Mouse (Mus musculus) mouse embryonic stem cell (cell line): ENCODE results near the gene Lmo2.
"Not testable (repeated sequence)": the region's sequence is repeated elsewhere in the genome, so short reads cannot be mapped to it uniquely, and the experiment has no call there.

Experiments used
- in situ Hi-C, 2 experiments: fragments of 300-500 bp; cut with MboI; formaldehyde crosslinking; loops; 1 replicate in 1 of 2; 3 replicates in 1 of 2; pipeline ENCODE4 v1.14.3; 2019 to 2020; ENCODE audit warnings: low sequenced_read_pairs in 2 of 2, low pct_unique_long_range_greater_than_20kb in 1 of 2, mixed read lengths in 1 of 2; ENCODE audit not compliant: unreplicated experiment in 1 of 2

The Lmo2 gene

GRCm38 (mm10) chr2:104008853-104009252, 51.1 kb downstream of the Lmo2 start:
- in situ Hi-C loops = not testable (repeated sequence)

GRCm38 (mm10) chr2:104023096-104023495, 65.3 kb downstream of the Lmo2 start:
- in situ Hi-C loops = no loop called here

GRCm38 (mm10) chr2:104024656-104025055, 66.9 kb downstream of the Lmo2 start:
- in situ Hi-C loops = loop anchor here in 1 of 2 experiments (25.0 kb wide), 1 partner anchor 388 kb away; the partner anchor contains the start of gene D430041D05Rik

- in situ Hi-C loops = loop anchor here in 1 of 2 experiments (25.0 kb wide), 1 partner anchor 385 kb away; the partner anchor contains the start of gene D430041D05Rik
Observed at GRCm38 (mm10) chr2:104027458-104028138, 69.8 kb downstream of the Lmo2 start, which contains the start of gene Fbxo3. Gene Fbxo3, plus strand, starts transcription at chr2:104027721.

- in situ Hi-C loops = loop anchor here in 1 of 2 experiments (25.0 kb wide), 1 partner anchor 384 kb away; the partner anchor contains the start of gene D430041D05Rik
Observed at GRCm38 (mm10) chr2:104028139-104028723, 70.4 kb downstream of the Lmo2 start, which contains the start of gene 4931422A03Rik. Gene 4931422A03Rik, minus strand, starts transcription at chr2:104028361.

GRCm38 (mm10) chr2:104029074-104029473, 71.3 kb downstream of the Lmo2 start:
- in situ Hi-C loops = loop anchor here in 1 of 2 experiments (25.0 kb wide), 1 partner anchor 383 kb away; the partner anchor contains the start of gene D430041D05Rik

GRCm38 (mm10) chr2:104030381-104030780, 72.6 kb downstream of the Lmo2 start:
- in situ Hi-C loops = loop anchor here in 1 of 2 experiments (10.0 to 25.0 kb wide), 2 partner anchors 94 to 382 kb away; partner anchors contain the start of genes A930018P22Rik and D430041D05Rik
